Mouse (Mus musculus): ENCODE measurements at regions not wholly inside any gene's neighbourhood (a gene's known extent, or its start where the extent isn't known, plus 50 kb on each side); places are given as distances from the start of the nearest gene placed in this dataset.
A peak's percentile ranks its signal among the peaks of the same experiment; 100 is the strongest.

DNA sequence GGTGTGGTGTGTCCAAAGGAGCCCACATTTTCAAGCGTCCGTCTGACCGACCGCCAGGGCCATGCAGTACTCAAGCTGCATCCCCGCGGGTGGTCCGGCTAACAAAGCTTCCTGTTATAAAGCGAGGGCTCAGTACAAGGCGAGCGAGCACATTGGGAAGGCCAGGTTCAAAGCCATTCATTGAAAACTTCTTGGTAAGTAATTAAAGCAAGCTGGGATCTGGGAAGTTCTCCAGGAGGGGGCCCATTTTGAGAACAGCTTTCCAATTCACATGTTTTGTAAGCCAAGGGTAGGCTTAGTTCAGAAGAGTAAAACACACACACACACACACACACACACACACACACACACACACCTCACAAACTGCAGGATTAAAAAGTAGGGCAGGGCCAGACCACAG, 57.3 kb upstream of the Prep start:
- intact Hi-C loops (cut with DNase I): loop anchor here (10.0 kb wide), 1 partner anchor 245 kb away; no protein-coding TSS in a partner anchor
- DNase-seq: no peak

GRCm38 (mm10) chr10:45009235-45009634, 57.8 kb upstream of the Prep start:
- intact Hi-C loops (cut with DNase I): loop anchor here (10.0 kb wide), 1 partner anchor 244 kb away; no protein-coding TSS in a partner anchor
- no peak for DNase-seq

- intact Hi-C loops (cut with DNase I): loop anchor here (10.0 kb wide), 1 partner anchor 239 kb away; no protein-coding TSS in a partner anchor
Observed at GRCm38 (mm10) chr10:45004037-45004653, 62.9 kb upstream of the Prep start.

GRCm38 (mm10) chr10:45003344-45003681, 63.7 kb upstream of the Prep start:
- intact Hi-C loops (cut with DNase I): loop anchor here (10.0 kb wide), 1 partner anchor 239 kb away; no protein-coding TSS in a partner anchor

More at GRCm38 (mm10) chr10:45004037-45004653, 62.9 kb upstream of the Prep start:
- DNase-seq: no peak

DNA sequence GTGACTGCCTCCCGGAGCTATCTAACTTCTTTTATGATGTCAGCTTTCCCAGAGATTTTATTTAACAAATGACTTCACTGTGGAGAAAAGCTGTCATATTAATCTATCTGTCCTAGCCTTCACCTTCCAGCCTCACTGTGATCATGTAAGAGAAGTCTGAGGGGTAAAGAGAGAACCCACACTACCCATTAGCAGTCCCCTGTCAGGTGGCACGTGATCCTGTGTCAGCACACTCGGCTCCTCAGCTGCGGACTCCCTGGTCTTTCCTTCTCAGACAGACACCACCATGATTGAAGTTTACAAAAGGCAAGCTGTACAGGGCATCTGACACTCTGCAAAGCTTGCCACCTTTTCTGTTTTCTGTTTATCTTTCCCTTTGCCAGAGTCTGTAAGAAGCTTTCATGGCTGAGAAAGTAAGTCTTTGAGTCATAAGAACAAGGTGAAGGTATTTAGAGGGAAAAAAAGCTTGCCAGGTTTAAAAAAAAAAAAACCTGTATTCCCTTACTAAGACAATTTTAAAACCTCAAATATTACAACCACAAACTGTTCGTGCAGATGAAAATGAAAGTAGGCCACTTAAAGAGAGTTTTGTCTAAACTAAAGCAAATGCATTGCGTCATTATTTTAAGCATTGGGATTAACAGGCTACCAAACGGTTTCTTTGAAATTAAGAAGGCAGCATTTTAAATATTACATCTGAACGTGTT, 64.2 kb upstream of the Prep start:
- intact Hi-C loops (cut with DNase I): loop anchor here (10.0 kb wide), 1 partner anchor 238 kb away; no protein-coding TSS in a partner anchor
- no peak for DNase-seq

More at GRCm38 (mm10) chr10:45003344-45003681, 63.7 kb upstream of the Prep start:
- DNase-seq: no peak

DNA sequence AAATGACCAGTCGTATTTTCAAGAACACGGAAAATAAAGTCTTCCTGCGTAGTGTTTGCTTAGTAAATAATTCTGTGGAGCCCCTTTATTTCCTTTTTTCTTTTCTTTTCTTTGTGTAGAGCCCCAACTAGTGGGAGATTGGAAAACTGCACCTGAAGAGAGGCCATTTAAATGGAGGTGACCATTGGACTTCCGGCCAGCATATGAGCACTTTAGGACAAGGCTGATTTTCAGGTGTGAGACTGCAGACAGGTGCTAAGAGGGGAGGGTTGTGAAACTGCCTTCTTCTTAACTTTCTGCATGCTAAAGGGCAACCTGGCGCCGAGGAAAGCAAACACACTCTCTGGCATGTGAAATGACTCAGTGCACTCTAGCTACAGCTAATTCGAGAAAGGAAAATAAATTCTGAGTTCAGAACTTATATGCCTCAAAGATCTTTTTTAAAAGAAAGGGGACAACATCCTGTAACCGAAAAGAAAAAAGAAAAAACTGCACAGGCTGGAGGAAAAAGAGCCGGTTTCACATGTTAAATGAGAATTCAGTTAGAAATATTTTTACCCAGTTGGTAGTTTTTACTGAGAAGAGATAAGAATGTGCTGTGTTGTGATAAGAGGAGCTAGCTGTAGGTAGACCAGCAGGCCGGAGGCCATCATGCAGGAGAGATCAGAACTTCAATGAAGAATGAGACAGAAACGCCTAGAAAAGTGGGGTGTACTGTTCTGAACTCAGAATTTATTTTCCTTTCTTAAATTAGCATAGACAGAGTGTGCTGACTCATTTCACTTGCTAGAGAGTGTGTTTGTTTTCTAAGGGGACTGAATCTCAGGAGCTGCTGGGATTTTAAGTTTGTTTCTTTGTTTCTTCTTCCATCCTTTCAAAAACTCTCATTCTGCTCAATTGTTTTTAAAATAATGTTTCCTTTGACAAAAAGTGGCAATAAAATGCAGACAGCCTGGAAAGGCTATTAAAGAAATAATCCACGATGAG, 65.8 kb upstream of the Prep start:
- peak; percentile 52 to 61 for DNase-seq
- intact Hi-C loops (cut with DNase I): loop anchor here (1.0 to 10.0 kb wide), 5 partner anchors 46 to 709 kb away; no protein-coding TSS in a partner anchor

DNA sequence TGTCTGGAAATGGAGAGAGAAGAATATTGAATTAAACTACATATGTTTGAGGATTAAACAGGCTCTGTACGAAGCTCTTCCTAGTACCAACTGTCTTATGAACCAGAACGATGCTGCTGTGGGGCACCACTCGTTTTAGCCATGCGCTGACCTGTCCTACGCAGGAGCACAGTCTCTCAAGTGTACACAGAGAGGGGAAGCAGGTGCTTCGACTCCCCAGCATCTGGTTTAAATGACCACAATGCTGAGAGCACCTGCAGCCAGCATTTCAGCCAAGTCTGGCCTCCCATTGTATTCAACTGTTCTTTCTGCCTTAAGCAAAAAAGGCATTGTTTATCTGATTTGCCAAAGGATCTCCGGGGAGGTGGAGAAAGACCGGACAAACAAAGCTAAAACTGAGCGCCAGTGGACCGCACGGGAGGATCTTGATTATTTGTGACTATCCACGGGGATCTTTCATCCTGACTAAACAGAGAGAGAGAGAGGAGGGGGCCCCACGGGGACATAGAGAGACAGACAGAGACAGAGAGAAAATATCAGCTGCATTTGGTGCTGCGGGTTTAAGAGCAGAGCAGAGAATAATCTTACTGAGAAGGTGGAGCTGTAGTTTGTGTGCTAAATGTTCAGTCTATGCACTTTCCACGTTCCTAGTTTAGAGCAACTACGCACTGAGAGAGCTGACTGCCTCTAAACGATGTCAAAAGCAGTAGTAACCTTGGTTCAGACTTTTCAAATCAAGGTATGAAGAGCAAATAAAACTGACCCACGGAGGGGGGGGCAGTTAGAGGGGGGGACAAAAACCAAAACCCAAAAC, 66.8 kb upstream of the Prep start:
- intact Hi-C loops (cut with DNase I): loop anchor here (1.0 to 10.0 kb wide), 5 partner anchors 47 to 708 kb away; no protein-coding TSS in a partner anchor
- no peak for DNase-seq

DNA sequence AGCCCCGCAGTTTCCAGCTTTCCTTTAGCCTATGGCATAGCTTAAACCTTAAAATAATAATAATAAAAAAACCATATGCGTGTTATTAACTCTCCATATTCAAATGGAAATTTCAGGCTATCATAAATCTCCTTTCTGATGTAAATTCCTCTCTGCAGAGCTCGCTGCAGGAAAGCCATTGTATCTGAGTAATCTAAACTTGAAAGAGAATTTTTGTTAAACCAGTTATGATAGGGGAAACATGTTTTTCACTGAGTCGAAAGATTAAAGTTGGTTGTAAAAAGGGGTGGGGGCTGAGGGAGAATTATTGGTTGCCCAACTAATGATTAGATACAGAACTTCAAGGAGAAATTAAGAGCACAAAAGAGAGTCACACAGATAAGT, 69.1 kb upstream of the Prep start:
- intact Hi-C loops (cut with DNase I): loop anchor here (5.0 to 10.0 kb wide), 3 partner anchors 113 to 471 kb away; partner anchors contain the start of gene Prdm1
- DNase-seq: no peak

DNA sequence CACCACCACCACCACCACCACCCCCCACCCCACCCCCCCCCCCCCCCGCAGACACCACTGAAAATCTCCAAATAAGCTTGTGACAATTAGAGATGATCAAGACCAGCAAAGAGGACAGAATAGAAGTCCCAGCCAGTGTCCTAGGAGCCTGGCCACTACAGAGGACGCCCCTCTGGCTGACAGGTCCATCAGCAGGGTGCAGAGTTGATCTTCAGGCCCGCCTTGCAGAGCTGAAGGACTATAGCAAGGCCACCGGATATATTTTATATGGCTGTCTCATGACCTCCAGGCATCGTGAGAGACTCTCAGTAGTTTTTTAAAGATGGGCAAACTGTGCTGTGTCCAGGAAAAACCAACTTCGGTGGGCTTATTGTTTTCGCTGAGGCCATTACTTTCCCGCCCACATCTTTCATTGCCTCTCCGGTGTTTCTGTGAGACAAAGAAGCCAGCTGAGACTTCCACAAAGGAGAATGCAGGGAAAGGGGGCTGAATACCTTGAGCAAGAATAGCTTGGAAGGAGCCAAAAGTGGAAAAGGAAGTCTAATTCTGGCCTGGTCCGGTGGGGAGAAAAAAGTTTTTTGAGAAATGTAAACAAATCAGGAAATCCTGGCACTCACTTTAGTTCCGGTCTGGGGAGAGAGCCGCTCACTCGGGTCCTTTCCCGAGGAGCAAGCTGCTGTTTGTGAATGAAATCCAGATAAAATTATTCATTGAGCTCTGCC, 69.7 kb upstream of the Prep start:
- intact Hi-C loops (cut with DNase I): loop anchor here (5.0 to 10.0 kb wide), 3 partner anchors 113 to 470 kb away; partner anchors contain the start of gene Prdm1
- peak; percentile 23 to 28 for DNase-seq

GRCm38 (mm10) chr10:44995756-44996155, 71.2 kb upstream of the Prep start:
- intact Hi-C loops (cut with DNase I): loop anchor here (5.0 to 10.0 kb wide), 3 partner anchors 111 to 468 kb away; partner anchors contain the start of gene Prdm1
- no peak for DNase-seq

GRCm38 (mm10) chr10:44994385-44995281, 72.4 kb upstream of the Prep start:
- DNase-seq: no peak
- intact Hi-C loops (cut with DNase I): loop anchor here (5.0 to 10.0 kb wide), 3 partner anchors 110 to 467 kb away; partner anchors contain the start of gene Prdm1

- no peak for DNase-seq
- intact Hi-C loops (cut with DNase I): loop anchor here (10.0 kb wide), 1 partner anchor 109 kb away; no protein-coding TSS in a partner anchor
Observed at GRCm38 (mm10) chr10:44993470-44994260, 73.3 kb upstream of the Prep start.

GRCm38 (mm10) chr10:44989539-44989938, 77.5 kb upstream of the Prep start:
- intact Hi-C loops (cut with DNase I): no loop called here
- no peak for DNase-seq

- no peak for DNase-seq
- intact Hi-C loops (cut with DNase I): no loop called here
Observed at GRCm38 (mm10) chr10:44988756-44989155, 78.2 kb upstream of the Prep start.

GRCm38 (mm10) chr10:44987615-44988014, 79.4 kb upstream of the Prep start:
- no peak for DNase-seq
- intact Hi-C loops (cut with DNase I): no loop called here

DNA sequence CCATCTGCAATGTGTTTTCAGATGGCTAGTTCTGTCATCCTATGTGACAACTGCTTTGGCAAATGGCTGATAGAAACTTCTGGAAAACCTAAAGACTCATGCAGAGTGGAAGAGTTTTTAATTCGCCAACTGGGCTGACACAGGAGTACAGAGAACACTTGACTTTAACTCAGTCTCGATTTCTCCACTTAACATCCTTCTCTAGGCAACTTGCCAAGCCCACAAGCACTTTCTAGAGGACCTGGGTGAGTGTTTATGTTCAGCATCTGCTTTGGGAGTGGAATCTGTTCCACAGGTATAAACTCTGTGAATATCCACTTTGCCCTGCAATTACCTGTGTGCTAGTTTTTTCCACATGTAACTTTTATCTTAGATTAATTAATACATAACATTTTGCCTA, 85.1 kb upstream of the Prep start:
- no peak for DNase-seq
- intact Hi-C loops (cut with DNase I): no loop called here

DNA sequence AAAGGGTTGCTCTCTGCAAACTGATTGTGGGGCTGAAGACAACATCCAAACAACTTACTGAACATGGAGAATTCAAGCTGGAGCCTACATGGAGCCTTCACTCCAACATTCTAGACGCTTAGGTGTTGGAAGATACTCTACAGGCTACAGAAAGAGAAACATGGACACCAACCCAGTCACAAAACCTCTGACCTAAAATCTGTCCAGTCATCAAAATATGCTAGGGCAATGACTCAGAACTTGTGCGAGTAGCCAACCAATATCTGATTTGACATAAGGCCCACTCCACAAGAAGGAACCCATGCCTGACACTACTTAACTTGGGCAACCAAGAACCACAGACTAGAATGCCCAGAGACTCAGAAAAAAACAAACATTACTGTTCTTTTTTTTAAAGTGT, 90.2 kb upstream of the Prep start:
- DNase-seq: no peak
- intact Hi-C loops (cut with DNase I): no loop called here

All from heart, postnatal 36 days (tissue).